Mouse (Mus musculus) C2C12 (cell line): ENCODE results near the gene Smn1. TPM values are rescaled to one million over a fixed set of nuclear protein-coding genes. Genes with fewer than 3 reads are reported as not detected.
"Not testable (repeated sequence)": the region's sequence is repeated elsewhere in the genome, so short reads cannot be mapped to it uniquely, and the experiment has no call there.

ENCODE experiments used
- H3K27me3 ChIP-seq: one replicate; pipeline ENCODE4 v1.6.1; 2011; ENCODE audit not compliant: control insufficient read depth, insufficient read depth, insufficient read length
- H3K36me3 ChIP-seq: one replicate; pipeline ENCODE4 v1.6.1; 2011; ENCODE audit not compliant: control insufficient read depth, insufficient read depth
- H3K4me3 ChIP-seq: one replicate; pipeline ENCODE4 v1.5.1; 2011; ENCODE audit warnings: mild to moderate bottlenecking, control low read depth; ENCODE audit not compliant: poor library complexity, insufficient read depth, severe bottlenecking
- H3K79me2 ChIP-seq: one replicate; pipeline ENCODE4 v1.6.1; 2011; ENCODE audit not compliant: control insufficient read depth, insufficient read depth
- H3K79me3 ChIP-seq: one replicate; pipeline ENCODE4 v1.6.1; 2011; ENCODE audit warnings: low read depth, control low read depth
- H3ac ChIP-seq: one replicate; pipeline ENCODE3; 2011; ENCODE audit warnings: low read depth; ENCODE audit not compliant: control insufficient read depth, insufficient read length
- CEBPB ChIP-seq: IDR thresholded peaks from one replicate; pipeline ENCODE4 v1.6.1; 2011; ENCODE audit warnings: low read depth, mild to moderate bottlenecking, control low read depth, moderate library complexity
- CTCF ChIP-seq: IDR thresholded peaks from one replicate; pipeline ENCODE4 v1.5.1; 2011; ENCODE audit not compliant: control insufficient read depth, insufficient read depth, insufficient read length
- FOSL1 ChIP-seq: IDR thresholded peaks from one replicate; pipeline ENCODE4 v1.8.0; 2011; ENCODE audit warnings: mild to moderate bottlenecking, low read length; ENCODE audit not compliant: poor library complexity, insufficient read depth, severe bottlenecking
- MAX ChIP-seq: IDR thresholded peaks from one replicate; pipeline ENCODE4 v1.6.1; 2011; ENCODE audit warnings: mild to moderate bottlenecking, control low read depth
- MYOD1 ChIP-seq: IDR thresholded peaks from one replicate; pipeline ENCODE4 v1.6.1; 2011; ENCODE audit warnings: low read depth; ENCODE audit not compliant: control insufficient read depth, insufficient read length
- MYOG ChIP-seq: IDR thresholded peaks from one replicate; pipeline ENCODE4 v1.6.1; 2011; ENCODE audit not compliant: control insufficient read depth, insufficient read length; ENCODE audit errors: extremely low read depth
- USF1 ChIP-seq: IDR thresholded peaks from one replicate; pipeline ENCODE4 v1.6.1; 2011; ENCODE audit warnings: low read depth, mild to moderate bottlenecking, control low read depth, moderate library complexity
- polyA plus RNA-seq: library from polyadenylated mRNA; unstranded; fragments of >200 nt; fragmentation: generic; extraction: Trizol; gene quantifications from one replicate; pipeline ENCODE4 v1.2.1, GENCODE M21; 2012; ENCODE audit warnings: missing spikeins

Gene Smn1
- polyA plus RNA-seq, 1 experiment, result 72.8 TPM

DNA sequence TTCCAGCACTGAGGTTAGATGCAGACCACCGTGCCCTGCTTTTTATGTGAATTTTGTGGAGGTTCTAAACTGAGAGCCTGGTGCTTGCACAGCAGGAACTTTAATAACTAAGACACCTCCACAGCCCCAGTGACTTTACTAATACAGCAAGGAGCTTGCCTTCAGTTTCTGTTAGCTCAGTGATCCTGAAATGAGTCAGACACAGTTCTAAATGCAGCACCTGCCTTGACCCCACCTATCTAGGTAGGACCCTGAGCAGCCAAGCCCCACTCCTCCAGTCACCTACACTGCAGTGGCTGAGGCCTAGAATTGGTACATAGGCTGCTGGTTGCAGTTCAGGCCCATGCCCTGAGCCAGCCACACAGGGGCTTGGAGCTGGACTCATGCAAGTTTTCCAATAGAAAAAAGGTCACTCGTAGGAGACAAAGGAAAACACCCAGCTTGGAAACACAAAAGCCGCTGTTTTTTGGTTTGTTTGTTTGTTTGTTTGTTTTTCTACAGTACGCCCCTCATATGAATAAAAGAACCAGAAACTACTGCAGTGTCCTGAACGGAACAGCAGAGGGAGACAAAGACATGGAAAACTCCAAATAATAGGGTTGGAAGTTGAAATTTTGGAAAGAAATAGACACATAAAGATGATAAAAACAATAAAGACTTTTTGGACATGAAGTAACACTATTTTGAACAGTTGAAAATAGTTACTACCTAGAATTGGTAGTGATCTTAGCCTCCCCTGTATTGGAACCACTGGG is 12.3 kb upstream of the Smn1 start:
- no peaks in the 10 kb centered on the region for H3K27me3 ChIP-seq
- H3K4me3 ChIP-seq, result no peak overlapping the region
- TF ChIP-seq CTCF, result no peak
- TF ChIP-seq FOSL1, result no peak
- no peak for TF ChIP-seq USF1
- no peak for TF ChIP-seq MYOD1
- TF ChIP-seq MAX, result no peak
- no peak for TF ChIP-seq MYOG
- no peak for TF ChIP-seq CEBPB
- H3K79me2 ChIP-seq, result no peaks in the 10 kb centered on the region
- H3K79me3 ChIP-seq, result no peaks in the 10 kb centered on the region
- H3K36me3 ChIP-seq, result no peaks in the 10 kb centered on the region
- no peak overlapping the region for H3ac ChIP-seq

DNA sequence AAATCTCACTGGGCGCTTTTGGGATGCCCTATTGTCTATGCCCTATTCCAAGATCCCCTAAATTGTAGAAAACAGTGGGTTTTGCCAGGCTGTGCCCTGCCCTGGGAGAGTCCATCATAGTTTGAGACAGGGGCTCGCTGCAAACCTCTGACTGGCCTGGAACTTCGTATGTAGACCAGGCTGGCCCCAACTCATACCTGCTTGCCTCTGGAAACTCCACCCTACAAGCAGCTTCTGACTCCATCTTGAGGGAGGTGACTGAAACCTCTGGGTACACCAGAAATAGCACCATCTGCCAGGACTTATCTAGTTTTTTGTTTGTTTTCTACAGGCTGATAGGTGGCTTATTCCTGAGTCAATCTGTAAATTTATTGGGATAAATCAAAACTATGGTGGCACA is 682 bp upstream of the Smn1 start:
- H3K36me3 ChIP-seq, result peaks cover 25% of the 10 kb centered on the region
- H3K79me3 ChIP-seq, result peaks cover 16% of the 10 kb centered on the region
- TF ChIP-seq MYOD1 (no peak), USF1 (no peak), MAX (no peak), CEBPB (no peak), FOSL1 (no peak), CTCF (no peak), MYOG (no peak)
- H3K27me3 ChIP-seq, result no peaks in the 10 kb centered on the region
- H3ac ChIP-seq, result no peak overlapping the region
- peaks cover 22% of the 10 kb centered on the region for H3K79me2 ChIP-seq
- peak overlapping the region; percentile 86 for H3K4me3 ChIP-seq

DNA sequence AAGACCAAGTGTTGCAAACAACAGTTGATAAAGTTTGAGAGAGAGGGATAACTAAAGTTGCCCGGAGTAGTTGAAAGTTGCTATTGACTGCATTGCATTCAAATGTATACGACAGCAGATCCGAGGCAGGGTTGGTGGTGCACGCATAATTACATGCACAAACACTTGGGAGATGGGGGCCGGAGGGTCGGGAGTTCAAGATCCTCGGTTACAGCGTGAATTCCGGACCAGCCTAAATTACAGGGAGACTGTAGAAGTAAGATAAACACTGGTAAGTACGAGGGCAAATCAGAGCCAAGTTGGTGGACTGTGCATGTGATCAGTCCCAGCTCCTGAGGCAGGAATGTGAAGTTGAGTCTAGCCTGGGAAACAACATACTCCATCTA is 599 bp downstream of the Smn1 start:
- peaks cover 22% of the 10 kb centered on the region for H3K79me2 ChIP-seq
- H3K36me3 ChIP-seq, result peaks cover 25% of the 10 kb centered on the region
- H3K79me3 ChIP-seq, result peaks cover 16% of the 10 kb centered on the region
- H3ac ChIP-seq, result peak overlapping the region; percentile 86
- H3K4me3 ChIP-seq, result peak overlapping the region; percentile 86
- TF ChIP-seq CTCF (no peak), MYOG (no peak), MYOD1 (no peak), USF1 (no peak), CEBPB (no peak), FOSL1 (no peak), MAX (no peak)
- no peaks in the 10 kb centered on the region for H3K27me3 ChIP-seq

DNA sequence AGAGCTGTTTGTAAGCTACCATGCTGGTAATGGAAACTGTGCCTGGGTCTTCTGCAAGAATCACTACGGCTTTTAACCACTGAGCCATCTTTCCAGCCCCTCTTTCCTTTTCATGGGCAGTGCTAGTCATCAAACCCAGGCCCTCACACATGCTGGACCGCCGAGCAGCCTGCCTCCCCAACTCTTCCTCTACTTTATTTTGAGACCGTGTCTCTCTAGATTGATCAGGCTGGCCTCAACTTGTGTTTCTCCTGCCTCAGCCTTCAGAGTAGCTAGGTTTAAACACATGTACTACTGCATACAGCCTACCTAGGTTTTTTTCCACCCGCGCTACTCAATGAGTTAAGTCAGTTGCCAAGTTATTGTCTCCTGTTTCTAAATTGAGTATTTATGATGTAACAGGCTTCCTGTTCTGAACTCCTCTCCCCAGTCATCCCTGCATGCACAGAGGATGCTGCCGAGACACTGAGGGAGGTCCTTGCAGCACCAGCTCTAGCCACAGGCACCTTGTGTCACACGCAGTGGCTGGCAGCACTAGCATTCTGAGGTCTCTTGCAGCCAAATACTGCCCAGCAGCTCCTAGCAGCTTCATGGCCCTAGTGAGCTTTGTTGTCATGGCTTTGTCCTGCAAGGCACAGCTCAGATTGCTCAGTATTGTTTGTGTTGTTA is 17.1 kb downstream of the Smn1 start:
- H3K79me3 ChIP-seq, result no peaks in the 10 kb centered on the region
- H3K27me3 ChIP-seq, result no peaks in the 10 kb centered on the region
- no peak overlapping the region for H3ac ChIP-seq
- peaks cover 20% of the 10 kb centered on the region for H3K36me3 ChIP-seq
- TF ChIP-seq CEBPB (no peak), FOSL1 (no peak), CTCF (no peak), USF1 (no peak), MYOG (no peak), MAX (no peak), MYOD1 (no peak)
- H3K79me2 ChIP-seq, result no peaks in the 10 kb centered on the region
- no peak overlapping the region for H3K4me3 ChIP-seq

DNA sequence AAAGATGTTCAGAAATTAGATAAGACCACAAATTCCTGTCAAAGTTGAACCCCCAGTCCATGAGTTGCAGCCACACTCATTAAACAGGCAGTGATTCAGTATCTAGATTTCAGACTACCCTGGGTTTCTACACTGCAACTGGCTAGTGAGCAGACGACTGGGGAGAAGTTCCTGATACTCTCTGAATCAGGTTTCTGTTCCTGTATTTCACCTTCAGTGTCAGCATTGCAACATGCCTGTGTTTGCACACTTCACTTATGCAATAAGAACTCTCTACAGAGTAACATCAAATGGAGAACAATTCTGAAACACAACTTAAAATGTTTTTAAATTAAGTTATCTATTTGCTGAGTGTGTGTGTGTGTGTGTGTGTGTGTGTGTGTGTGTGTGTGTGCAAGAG is 28.0 kb downstream of the Smn1 start:
- Histone ChIP-seq H3K27me3 (no peaks in the 10 kb centered on the region), H3K4me3 (no peak overlapping the region), H3K79me3 (no peaks in the 10 kb centered on the region), H3K79me2 (no peaks in the 10 kb centered on the region), H3ac (no peak overlapping the region), H3K36me3 (no peaks in the 10 kb centered on the region)
- TF ChIP-seq CTCF, result no peak

DNA sequence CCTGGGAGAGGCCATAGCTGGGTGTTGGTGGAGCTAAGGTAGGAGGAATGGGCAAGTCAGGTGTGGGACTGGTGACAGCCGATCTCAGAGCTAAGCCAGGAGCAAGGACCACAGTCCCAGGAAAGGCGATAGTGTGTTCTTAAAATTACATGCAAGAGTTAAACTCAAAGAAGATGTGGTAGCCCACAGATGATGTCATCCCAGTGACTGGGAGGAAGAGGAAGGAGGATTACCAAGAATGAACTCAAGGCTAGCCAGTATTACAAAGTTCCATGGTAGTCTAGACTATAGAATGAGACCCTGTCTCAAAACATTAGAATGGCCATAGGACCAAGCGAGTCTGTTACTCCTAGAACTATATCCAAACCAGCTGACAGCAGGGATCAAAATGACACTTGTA is 32.0 kb downstream of the Smn1 start:
- no peaks in the 10 kb centered on the region for H3K79me2 ChIP-seq
- no peaks in the 10 kb centered on the region for H3K79me3 ChIP-seq

DNA sequence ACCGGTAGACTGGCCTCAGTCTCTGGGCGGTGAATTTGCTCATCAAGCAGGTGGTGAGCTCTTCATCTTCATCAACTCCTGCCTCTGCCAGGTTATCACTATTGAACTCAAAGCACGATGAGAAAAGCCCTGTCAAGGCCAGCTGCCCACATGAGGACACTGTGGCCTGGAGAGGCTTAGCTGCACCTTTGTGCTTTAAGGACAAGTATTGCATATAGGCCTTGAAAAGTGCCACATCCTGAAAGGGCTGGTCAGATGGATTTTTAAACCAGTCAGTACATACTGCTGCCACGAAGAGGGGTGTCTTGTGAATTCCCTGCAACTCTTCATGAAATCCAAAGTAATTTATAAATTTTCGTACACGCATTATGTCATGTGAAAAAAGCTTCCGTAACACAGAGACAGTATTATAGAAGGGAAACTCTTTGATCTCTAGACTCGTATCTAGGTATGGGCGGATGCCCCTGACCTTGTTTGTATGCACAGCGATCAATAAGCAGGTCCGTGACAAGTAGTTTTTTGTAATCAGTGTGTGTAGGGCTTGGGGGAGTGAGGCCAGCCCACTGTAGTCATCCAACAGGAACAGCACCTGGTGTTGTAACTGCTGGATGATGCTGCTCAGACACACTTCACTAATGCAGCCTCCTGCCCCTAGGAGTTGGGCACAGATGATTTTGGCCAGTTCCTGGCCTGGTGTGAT is 36.7 kb downstream of the Smn1 start:
- not testable (repeated sequence) for H3K79me2 ChIP-seq, H3K36me3 ChIP-seq, H3K4me3 ChIP-seq, H3K27me3 ChIP-seq, H3ac ChIP-seq, H3K79me3 ChIP-seq

More for the DNA sequence above, 32.0 kb downstream of the Smn1 start:
- no peaks in the 10 kb centered on the region for H3K27me3 ChIP-seq
- H3K36me3 ChIP-seq, result no peaks in the 10 kb centered on the region
- no peak for TF ChIP-seq CEBPB
- TF ChIP-seq MYOG, result no peak
- no peak for TF ChIP-seq USF1
- no peak for TF ChIP-seq CTCF
- no peak for TF ChIP-seq FOSL1
- TF ChIP-seq MYOD1, result no peak
- H3ac ChIP-seq, result no peak overlapping the region
- H3K4me3 ChIP-seq, result no peak overlapping the region

DNA sequence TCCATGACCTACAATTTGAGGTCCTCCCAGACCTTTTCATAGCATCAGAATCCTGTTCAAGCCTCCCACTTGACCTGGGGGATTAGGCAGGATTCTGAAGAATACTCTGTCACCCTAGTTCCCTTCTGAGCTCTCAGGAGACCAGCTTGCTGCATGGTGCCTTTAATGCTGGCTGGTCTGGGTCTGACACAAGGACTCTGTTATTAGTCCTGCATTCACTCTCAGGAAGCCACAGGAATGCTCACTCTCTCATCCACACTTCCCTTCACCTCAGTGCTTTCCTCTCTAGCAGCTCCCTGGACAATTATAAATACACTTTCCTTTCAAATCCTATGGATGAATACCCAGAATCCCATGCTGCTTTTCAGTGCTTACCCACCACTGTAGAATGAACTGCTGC is 37.8 kb downstream of the Smn1 start:
- not testable (repeated sequence) for H3K27me3 ChIP-seq, H3K79me3 ChIP-seq, H3K79me2 ChIP-seq, H3K4me3 ChIP-seq, H3ac ChIP-seq, H3K36me3 ChIP-seq
